Mouse (Mus musculus) hindbrain, embryonic 10.5 days (tissue): ENCODE measurements around the gene Omp. TPM values are rescaled to one million over a fixed set of nuclear protein-coding genes. Genes with fewer than 3 reads are reported as not detected.
"Not testable (repeated sequence)": the region's sequence is repeated elsewhere in the genome, so short reads cannot be mapped to it uniquely, and the experiment has no call there.

Experiments used
- DNase-seq: peaks from one replicate; pipeline ENCODE4 v3.0.0-alpha.2; 2017; ENCODE audit warnings: low spot score
- H3K27ac ChIP-seq: fragments of 300-500 bp; sonication (generic); 2 replicates; pipeline ENCODE4 v1.5.1; 2016; ENCODE audit warnings: mild to moderate bottlenecking, moderate library complexity
- H3K27me3 ChIP-seq: fragments of 300-500 bp; sonication (generic); 2 replicates; pipeline ENCODE4 v1.6.1; 2016; ENCODE audit warnings: mild to moderate bottlenecking; ENCODE audit not compliant: poor library complexity, insufficient read depth, severe bottlenecking
- H3K36me3 ChIP-seq: fragments of 300-500 bp; sonication (generic); 2 replicates; pipeline ENCODE4 v1.6.1; 2016; ENCODE audit warnings: mild to moderate bottlenecking, moderate library complexity
- H3K4me1 ChIP-seq: fragments of 300-500 bp; sonication (generic); replicated peaks from 2 replicates; pipeline ENCODE4 v1.6.1; 2016; ENCODE audit warnings: mild to moderate bottlenecking
- H3K4me3 ChIP-seq: fragments of 300-500 bp; sonication (generic); 2 replicates; pipeline ENCODE4 v1.5.1; 2016; ENCODE audit warnings: mild to moderate bottlenecking, moderate library complexity
- H3K9me3 ChIP-seq: fragments of 300-500 bp; sonication (generic); 2 replicates; pipeline ENCODE4 v1.6.1; 2016; ENCODE audit warnings: mild to moderate bottlenecking, moderate library complexity
- WGBS: fragments of 180-500 bp; shearing (Covaris S2); methylation state at CpG from one replicate; pipeline ENCODE4 v1.1.7; 2016; 5-methylcytosine and 5-hydroxymethylcytosine counted together
- polyA plus RNA-seq: library from polyadenylated mRNA; unstranded; fragments of >200 nt; fragmentation: Nextera tagmentation; extraction: Ambion mirVana; gene quantifications from 2 replicates; pipeline ENCODE4 v1.2.1, GENCODE M21; 2016

Gene Omp
- 0.07 and 0.13 TPM in 2 replicates for polyA plus RNA-seq

DNA sequence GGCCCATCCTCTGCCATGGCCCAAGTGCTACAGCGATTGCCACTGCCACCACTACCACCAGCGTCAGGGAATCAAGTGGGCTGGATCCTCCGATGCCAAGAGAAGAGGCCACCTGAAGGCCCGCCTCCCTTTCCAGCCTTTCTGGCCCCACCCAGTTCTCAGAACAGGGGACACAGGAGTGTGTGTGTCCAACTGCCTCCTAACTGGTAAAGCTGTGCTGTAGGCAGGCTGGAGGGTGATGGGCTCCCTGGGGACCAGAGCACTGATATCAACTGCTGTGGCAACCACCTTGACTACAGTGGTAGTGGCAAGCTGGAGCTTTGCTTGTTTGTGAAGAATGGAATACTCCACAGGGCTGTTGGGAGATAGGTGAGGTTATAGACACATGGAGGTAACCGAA, at the start of gene Omp:
Gene Omp (minus strand): TSS at position 101 of the 400 bp plus-strand sequence.
- no peak within 1 kb of the TSS for H3K27ac ChIP-seq
- H3K36me3 ChIP-seq: peaks cover 2% of the 10 kb centered on the region; the same call in 1 of the 2 replicates
- H3K27me3 ChIP-seq: peaks cover 19% of the 10 kb centered on the region
- 89% methylated on average over 5 of the region's 5 CpGs for WGBS
- H3K4me3 ChIP-seq: no peak within 1 kb of the TSS
- no peak for DNase-seq
- H3K9me3 ChIP-seq: no peaks in the 10 kb centered on the region
- peaks cover 76% of the 10 kb centered on the region for H3K4me1 ChIP-seq

DNA sequence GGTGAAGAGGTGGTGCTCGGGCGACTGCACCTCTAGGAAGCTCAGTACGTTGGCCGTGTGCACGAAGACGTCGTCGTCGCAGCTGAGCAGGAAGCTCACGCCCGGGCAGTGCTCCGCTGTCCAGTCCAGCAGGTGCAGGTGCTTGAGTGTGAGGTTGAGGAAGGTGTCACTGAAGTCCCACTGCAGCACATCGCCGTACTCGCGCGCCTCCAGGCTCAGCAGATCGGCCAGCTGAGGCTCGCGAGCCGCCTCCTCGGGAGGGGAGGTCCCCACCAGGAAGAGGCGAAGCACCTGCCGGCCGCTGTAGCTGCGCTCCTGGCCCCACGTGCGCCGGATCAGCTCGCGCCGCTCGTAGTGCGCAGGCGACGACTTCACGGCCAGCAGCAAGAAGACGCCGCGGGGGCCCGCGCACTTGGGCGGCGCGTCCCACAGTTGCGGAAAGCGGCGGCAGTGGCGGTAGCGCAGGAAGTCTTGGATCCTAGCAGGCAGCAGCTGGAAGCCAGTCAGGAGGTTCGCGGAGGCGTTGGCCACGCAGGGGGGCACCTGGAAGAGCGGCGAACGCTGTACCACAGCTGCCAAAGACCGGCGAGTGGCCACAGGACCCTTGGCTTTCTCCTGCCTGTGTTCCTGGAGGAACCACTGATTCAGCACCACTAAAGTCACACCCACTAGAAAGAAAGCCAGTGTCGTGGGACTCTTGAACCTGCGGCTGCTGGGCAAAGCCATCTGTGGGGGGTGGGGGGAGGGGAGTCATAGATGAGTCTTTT, 48.9 kb upstream of the Omp start:
- Histone ChIP-seq H3K4me1 (peaks cover 24% of the 10 kb centered on the region), H3K27me3 (peaks cover 76% of the 10 kb centered on the region), H3K9me3 (no peaks in the 10 kb centered on the region), H3K27ac (no peak overlapping the region), H3K36me3 (no peaks in the 10 kb centered on the region), H3K4me3 (peak overlapping the region; percentile 53)
- DNase-seq: peak; percentile 47
- 3% methylated on average over 61 of the region's 61 CpGs for WGBS

DNA sequence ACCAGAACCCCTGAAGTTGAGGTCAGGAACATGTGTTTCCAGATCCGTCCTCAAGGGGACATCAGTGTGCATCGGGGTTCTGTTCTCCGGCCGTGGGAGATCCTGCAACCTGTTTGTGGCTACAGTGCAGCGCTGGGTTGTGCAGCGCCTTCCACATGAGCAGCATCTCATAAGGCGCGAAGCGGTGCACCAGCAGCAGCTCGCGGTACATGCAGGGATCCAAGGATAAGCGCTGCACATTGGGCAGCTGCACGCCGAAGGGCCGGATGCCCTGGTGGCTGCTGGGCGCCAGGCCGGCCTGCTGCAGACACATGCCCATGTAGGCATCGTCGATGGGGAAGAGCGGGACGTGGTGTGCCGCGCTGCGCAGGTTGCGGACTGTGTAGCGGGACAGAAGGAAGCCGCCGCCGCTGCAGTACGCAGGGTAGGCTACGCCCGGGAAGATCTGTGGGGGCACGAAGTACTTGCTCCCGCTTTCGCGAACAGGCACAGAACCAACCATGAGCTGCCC, 48.3 kb upstream of the Omp start:
- WGBS: 6% methylated on average over 36 of the region's 36 CpGs

DNA sequence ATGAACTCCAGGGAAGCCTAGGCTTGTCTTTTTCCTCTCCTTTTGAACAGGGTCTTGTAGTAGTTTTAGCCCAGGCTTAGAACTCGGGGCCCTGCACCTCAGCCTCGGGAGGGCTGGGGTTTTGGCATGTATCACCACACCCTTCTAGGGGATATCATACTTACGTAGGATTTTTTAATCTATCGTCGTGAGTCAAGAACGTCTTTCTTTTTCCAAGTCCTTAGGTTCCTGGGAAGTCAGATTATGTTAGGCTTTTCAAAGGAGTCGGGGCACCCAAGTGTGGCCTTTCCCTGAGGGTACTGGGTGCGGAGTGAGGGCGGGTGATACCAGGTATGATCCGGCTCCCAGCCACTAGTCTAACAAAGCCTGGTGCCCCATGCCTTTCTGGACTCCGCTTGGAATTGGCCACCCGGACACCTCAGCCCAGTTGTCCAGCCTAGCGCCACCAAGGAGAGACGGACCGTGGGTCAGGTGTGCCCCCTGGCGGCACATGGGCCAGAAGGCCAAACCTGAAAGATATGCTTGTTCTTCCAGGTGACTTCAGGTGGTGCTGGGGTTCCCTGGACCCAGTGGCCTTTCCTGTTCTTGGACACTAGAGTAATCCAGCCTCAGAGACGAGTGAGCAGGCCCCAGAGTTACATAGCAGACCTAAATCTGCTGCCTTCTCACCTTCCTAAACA, 46.4 kb upstream of the Omp start:
- 58% methylated on average over 17 of the region's 17 CpGs for WGBS

More for the DNA sequence above, 48.3 kb upstream of the Omp start:
- H3K4me3 ChIP-seq: peak overlapping the region; percentile 53
- no peaks in the 10 kb centered on the region for H3K36me3 ChIP-seq
- 0 out of 2 replicates have a peak overlapping the region, but pooled peaks have one; percentile 23 for H3K27ac ChIP-seq
- peaks cover 83% of the 10 kb centered on the region for H3K27me3 ChIP-seq
- H3K9me3 ChIP-seq: no peaks in the 10 kb centered on the region
- H3K4me1 ChIP-seq: peaks cover 24% of the 10 kb centered on the region
- DNase-seq: peak; percentile 47

DNA sequence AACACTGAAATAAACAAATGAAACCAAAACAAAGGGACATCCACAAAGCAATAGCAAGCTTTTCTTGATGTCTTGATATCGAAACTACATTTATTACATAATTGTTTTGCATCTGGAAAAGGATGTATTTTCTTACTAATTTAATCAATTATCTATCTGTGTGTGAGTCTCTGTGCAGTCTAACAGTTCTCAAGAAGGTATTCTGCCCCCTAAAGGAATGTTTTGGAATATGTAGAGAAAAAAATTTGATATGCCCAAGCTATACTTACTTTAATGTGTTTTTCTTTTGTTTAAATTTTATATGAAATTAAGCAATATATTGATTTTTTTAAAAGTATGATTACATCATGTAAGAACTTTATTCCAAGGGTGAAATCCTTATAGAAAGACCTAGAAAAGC, 45.3 kb upstream of the Omp start:
- no peak overlapping the region for H3K27ac ChIP-seq
- H3K4me3 ChIP-seq: no peak overlapping the region
- H3K4me1 ChIP-seq: peaks cover 43% of the 10 kb centered on the region
- H3K36me3 ChIP-seq: no peaks in the 10 kb centered on the region
- H3K9me3 ChIP-seq: no peaks in the 10 kb centered on the region
- DNase-seq: no peak
- WGBS: 84% methylated on average over 1 of the region's 1 CpGs
- peaks cover 74% of the 10 kb centered on the region for H3K27me3 ChIP-seq

More for the DNA sequence above, 46.4 kb upstream of the Omp start:
- H3K4me3 ChIP-seq: no peak overlapping the region
- peaks cover 32% of the 10 kb centered on the region for H3K4me1 ChIP-seq
- no peak for DNase-seq
- H3K9me3 ChIP-seq: no peaks in the 10 kb centered on the region
- no peak overlapping the region for H3K27ac ChIP-seq
- H3K36me3 ChIP-seq: no peaks in the 10 kb centered on the region
- H3K27me3 ChIP-seq: peaks cover 85% of the 10 kb centered on the region

DNA sequence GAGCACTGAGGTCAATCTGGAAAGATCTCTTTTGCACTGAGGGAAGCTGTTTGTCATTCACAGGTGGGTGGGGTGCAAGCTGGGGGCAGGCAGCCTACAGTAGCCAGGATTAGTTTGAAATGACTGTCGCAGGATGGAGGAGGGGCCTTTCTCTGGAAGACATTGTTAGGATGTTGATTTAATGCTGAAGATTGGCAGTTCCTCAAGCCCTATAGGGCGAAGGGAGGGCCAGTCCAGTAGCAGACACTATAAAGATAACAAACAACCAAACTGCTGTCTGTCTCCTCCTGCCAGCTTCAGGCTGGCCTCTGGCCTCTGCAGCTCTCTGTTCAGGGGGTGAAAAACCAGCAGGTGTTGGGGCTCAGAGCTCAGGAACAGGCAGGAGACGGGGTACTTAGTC, 44.4 kb upstream of the Omp start:
- H3K36me3 ChIP-seq: no peaks in the 10 kb centered on the region
- 45% methylated on average over 3 of the region's 3 CpGs for WGBS
- no peak for DNase-seq
- H3K27me3 ChIP-seq: peaks cover 69% of the 10 kb centered on the region
- peaks cover 49% of the 10 kb centered on the region for H3K4me1 ChIP-seq
- H3K9me3 ChIP-seq: no peaks in the 10 kb centered on the region
- H3K27ac ChIP-seq: no peak overlapping the region
- H3K4me3 ChIP-seq: no peak overlapping the region

DNA sequence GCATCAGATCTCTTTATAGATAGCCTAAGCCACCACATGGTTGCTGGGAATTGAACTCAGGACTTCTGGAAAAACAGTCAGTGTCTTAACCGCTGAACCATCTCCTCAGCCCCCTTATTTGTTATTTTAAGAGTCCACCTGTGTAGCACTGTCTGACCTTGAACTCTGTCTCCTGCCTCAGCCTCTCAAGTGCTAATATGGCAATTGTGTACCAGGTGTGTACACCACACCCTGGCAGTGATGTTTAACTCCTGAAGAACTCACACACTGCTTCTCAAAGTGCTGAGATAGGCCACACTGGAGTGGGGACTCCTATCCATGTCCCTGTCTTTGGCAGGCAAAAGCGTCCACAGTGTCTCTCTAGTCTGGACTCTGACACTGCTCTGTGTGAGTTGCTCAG, 43.4 kb upstream of the Omp start:
- WGBS: 85% methylated on average over 2 of the region's 2 CpGs
- Histone ChIP-seq H3K4me1 (peaks cover 40% of the 10 kb centered on the region), H3K9me3 (no peaks in the 10 kb centered on the region), H3K4me3 (no peak overlapping the region), H3K27ac (no peak overlapping the region), H3K27me3 (peaks cover 67% of the 10 kb centered on the region), H3K36me3 (no peaks in the 10 kb centered on the region)
- DNase-seq: no peak

DNA sequence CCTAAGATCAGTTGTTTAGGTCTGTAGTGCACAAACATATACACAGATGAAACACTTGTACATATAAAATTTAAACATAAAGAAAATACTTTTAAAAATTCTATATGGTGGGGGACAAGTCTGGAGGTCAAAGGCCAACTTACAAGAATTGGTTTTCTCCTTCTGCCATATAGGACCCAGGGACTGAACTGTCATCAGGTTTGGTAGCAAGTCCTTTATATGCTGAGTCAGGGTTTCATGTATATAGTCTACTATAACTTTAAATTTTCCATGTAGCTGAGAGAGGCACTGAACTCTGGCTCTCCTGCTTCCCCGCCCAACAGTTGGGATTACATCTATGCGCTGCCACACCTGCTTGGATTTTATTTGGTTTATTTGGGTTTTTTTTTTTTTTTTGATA, 42.9 kb upstream of the Omp start:
- 92% methylated on average over 2 of the region's 2 CpGs for WGBS
- Histone ChIP-seq H3K36me3 (no peaks in the 10 kb centered on the region), H3K9me3 (no peaks in the 10 kb centered on the region), H3K27ac (no peak overlapping the region), H3K27me3 (peaks cover 65% of the 10 kb centered on the region), H3K4me1 (peaks cover 35% of the 10 kb centered on the region), H3K4me3 (no peak overlapping the region)
- DNase-seq: no peak

DNA sequence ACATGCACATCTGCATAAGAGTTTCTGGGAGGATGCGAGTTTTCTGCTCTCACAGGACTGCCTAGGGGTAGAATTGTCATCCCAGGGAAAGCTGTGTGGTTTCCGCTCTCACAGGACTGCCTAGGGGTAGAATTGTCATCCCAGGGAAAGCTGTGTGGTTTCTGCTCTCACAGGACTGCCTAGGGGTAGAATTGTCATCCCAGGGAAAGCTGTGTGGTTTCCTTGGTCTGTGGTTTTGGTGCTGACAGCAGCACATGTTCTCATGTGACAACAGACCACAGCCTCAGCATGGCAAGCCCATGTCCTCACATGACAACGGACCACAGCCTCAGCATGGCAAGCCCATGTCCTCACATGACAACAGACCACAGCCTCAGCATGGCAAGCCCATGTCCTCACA, 42.0 kb upstream of the Omp start:
- Histone ChIP-seq H3K4me1 (peaks cover 32% of the 10 kb centered on the region), H3K27me3 (peaks cover 56% of the 10 kb centered on the region), H3K27ac (peak overlapping the region; percentile 50; the same call in 1 of the 2 replicates)
- 78% methylated on average over 3 of the region's 3 CpGs for WGBS
- not testable (repeated sequence) for H3K9me3 ChIP-seq, DNase-seq, H3K36me3 ChIP-seq, H3K4me3 ChIP-seq

DNA sequence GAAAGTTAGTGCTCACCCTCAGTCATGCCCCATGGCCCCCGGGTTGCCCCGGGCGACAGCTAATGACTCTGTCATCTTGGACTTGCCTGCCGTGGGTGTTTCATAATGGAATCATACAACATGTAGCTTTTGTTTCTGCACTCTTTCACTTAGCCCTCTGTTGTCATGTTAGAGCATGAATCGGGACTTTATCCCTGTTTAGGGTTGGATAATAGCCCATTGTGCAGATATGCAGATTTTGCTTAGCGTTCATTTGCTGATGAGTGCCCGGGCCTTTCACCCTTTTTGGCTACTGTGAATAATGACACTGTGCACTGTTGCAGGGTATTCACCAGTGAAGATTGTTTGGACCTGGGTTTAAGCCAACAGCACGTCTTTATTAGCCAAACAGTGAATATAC, 41.3 kb upstream of the Omp start:
- no peaks in the 10 kb centered on the region for H3K9me3 ChIP-seq
- H3K27me3 ChIP-seq: peaks cover 49% of the 10 kb centered on the region
- H3K4me3 ChIP-seq: no peak overlapping the region
- peak overlapping the region; percentile 50; the same call in 1 of the 2 replicates for H3K27ac ChIP-seq
- H3K4me1 ChIP-seq: peaks cover 32% of the 10 kb centered on the region
- 47% methylated on average over 8 of the region's 8 CpGs for WGBS
- H3K36me3 ChIP-seq: no peaks in the 10 kb centered on the region
- DNase-seq: peak; percentile 60

DNA sequence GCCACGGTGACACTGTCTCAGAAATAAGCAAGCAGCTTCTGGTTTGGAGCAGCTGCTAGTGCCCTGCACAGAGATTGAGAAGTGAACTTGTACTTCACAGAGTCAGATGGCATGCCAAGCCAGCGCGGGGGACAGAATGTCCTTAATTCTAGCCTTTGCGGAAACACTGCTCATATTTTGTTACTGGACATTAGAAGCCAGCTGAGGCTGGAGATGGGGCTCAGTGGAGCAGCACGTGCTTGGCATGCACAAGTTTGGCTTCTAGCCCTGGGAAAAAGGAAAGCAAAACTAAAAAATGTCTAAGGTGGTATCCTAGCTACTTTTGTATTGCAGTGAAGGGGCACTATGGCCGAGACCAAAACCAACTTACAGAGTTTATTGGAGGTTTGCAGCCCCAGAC, 40.0 kb upstream of the Omp start:
- no peaks in the 10 kb centered on the region for H3K36me3 ChIP-seq
- H3K4me3 ChIP-seq: no peak overlapping the region
- 82% methylated on average over 6 of the region's 6 CpGs for WGBS
- H3K4me1 ChIP-seq: peaks cover 32% of the 10 kb centered on the region
- no peaks in the 10 kb centered on the region for H3K9me3 ChIP-seq
- peaks cover 48% of the 10 kb centered on the region for H3K27me3 ChIP-seq
- DNase-seq: no peak
- H3K27ac ChIP-seq: peak overlapping the region; percentile 30; the same call in 1 of the 2 replicates

DNA sequence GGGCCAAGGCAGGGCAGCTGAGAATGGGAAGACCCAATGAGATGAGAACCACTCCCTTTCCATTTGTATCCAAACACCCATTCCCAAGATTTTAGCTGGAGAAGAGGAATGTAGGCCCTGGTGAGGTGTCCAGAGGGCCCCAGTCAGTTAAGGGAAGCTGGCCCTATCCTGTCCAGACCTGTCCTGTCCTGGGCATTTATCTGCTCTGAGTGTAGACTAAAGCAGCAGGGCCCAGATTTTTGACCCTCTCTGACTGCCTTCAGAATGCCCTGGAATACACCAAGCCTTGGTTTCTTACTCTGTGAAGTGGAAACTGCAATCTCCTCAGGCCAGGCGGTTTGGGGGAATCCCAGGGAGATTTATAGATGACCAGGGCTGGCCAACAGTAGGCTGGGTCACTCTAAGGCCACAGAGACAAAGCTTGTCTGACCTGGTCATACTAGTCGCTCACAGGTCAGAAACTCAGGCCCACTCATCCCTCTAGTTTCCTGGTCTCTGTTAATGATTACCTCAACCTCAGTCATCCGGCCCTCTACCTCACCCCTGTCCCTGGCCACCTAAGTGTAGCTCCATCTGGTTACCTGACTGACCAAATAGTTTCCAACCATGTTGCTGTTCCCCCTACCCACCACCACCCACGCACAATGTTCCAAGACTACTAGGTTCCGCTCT, 33.4 kb upstream of the Omp start:
- 91% methylated on average over 5 of the region's 5 CpGs for WGBS

More for the DNA sequence above, 33.4 kb upstream of the Omp start:
- Histone ChIP-seq H3K4me3 (peak overlapping the region; percentile 81), H3K36me3 (no peaks in the 10 kb centered on the region), H3K27ac (peak overlapping the region; percentile 76), H3K27me3 (peaks cover 50% of the 10 kb centered on the region), H3K9me3 (no peaks in the 10 kb centered on the region), H3K4me1 (peaks cover 36% of the 10 kb centered on the region)
- DNase-seq: no peak
